Mouse (Mus musculus): Measurements from ENCODE around the gene Il10rb.
A peak's percentile ranks its signal among the peaks of the same experiment; 100 is the strongest.

Gene Il10rb

DNA sequence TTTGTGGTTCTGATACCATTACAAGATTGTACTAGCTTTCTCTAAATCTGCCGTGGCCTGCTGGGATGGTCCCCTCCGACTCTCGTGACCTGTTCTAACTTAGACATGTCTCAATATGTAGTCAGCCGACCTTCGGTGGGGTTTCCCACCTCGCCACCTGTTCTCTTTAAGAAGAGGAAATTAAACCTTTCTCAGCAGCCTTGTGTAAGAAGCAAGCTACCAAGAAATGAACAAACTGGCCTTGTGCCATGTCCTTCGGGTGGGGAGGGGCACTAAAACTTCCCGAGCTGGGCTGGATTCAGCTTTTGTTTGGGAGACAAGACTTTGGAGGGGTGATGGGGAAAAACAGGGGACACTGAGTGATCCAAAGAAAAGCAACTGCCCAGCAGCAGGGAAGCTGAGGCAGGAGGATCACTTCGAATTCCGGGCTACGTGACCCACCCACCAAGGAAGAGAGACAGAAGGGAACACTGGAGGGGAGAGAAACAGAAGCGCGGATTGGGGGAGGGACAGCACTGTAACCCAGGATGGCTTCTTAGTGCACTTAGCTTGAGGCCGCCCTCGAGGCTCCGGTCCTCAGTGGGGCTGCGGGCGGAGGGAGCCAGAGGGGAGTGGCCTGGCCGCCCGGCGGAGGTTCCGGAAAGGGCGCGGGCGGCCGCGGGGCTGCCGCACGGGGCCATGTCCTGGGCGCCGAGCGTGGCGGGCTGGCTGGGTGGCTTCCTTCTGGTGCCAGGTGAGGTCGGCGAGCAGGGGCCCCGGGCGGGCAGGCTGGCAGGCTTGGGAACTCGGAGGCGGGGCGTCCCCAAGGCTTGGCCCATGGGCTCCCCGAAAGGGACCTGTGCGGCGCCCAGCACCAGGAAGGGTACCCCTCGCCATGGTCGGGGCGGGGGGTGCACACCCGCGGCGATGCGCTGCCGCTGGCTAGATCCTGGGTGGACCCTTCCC, at the start of gene Il10rb:
Il10rb (plus strand) TSS at position 525 of the 945 bp plus-strand sequence.
- DNase-seq (ENCODE audit: low read depth, low spot score): peak; percentile 50

DNA sequence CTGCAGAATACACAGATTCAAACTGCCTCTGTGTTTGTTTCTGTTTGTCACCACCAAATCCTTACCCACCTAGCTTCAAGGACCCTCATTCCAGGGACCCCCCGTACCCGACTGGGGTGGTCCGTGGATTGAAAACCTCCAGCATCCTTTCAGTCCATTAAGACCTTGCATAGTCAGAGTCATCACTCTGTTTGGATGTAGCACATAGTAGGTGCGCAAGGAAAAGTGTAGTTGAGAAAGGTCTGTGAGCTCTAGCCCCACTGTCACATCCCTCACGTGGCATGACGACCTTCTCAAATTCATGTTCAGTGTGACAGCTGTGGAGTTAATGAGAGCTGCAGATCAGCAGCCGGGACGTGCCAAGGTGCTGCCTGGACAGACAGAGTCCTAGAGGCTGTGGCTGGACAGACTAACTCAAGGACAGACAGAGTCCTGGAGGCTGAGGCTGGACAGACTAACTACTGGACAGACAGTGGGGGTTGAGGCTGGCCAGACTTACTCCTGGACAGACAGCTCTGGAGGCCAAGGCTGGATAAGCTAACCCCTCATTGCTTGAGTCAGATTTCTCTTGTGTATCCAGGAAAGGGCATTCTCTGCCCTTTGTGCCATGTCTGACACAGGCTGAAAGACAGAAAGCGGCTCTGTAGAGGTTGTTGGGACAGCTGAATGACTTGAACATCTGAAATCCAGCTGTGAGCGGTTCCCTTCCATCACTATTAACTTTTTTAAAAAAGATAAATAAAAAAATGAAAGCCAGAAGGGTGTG, 49.0 kb upstream of the Il10rb start:
- DNase-seq (ENCODE audit: low read depth, low spot score): no peak

DNA sequence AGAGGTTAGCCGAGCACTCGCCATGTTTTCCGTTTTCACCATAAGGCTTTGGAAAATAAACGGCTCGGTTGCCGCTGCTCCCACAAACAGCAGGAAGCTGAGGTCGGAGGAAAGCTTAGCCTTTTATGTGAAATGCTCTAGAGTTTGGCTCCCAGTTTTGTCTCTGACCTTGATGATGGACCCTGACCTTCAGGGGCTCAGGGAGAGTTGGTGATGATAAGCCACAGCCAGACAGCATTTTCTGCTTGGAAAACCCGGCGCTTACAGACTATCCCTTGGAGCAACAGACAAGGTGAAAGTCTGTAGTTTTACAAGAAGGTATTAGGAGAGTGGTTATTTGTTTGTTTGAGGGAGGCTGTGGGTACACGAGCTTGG, 48.5 kb upstream of the Il10rb start:
- DNase-seq (ENCODE audit: low read depth, low spot score): no peak

DNA sequence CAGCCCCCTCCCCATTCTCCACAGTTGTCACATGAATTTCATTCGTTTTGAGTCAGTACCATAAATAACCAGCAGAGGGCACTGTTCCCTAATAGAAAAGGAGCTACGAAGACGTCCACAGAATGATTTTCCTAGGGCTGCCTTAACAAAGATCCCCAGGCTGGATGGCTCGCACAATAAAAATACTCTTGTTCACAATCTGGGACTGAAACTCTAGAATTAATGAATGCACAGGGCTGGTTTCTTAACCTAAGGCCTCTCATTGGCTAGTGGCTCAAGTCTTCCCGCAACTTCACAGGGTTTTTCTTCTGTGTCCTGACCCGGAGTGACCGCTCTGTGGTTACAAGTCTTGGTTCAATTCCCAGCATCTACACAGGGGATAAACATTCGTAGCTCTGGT, 47.4 kb upstream of the Il10rb start:
- peak; percentile 89 for DNase-seq (ENCODE audit: low read depth, low spot score)

DNA sequence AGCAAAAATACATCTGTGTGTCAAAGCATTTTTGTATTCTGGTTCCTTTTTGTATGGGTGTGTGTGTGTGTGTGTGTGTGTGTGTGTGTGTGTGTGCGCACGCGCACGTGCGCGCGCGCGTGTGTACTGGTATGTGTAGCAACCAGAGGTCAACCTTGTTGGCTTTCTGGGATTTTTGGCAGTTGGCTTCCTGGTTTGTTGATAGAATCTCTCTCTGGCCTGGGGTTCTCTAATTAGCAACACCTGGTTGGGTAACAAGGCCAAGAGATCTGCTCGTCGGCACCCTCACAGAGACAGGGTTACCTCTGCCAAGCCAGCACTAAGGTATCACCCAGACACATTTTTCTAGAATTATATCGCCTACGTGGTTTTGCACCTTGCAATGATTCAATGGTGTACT, 46.4 kb upstream of the Il10rb start:
- DNase-seq (ENCODE audit: low read depth, low spot score): no peak

DNA sequence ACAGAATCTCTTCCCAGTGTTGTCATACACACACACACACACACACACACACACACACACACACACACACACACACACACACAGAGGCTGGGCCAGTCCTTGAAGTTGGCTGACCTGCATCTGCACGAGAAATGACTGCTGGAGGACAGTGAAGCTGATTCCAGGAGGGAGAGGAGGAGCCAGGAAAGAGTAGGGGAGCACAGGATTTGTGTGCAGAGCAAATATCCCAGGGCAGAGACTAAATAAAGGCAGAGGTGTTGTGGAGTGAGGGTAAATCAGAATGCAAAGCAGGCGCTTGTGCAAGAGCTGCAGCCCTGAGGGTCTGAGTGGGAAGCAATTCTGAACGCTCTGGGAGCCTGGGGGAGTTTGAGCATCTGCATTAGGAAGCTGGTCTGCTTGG, 45.8 kb upstream of the Il10rb start:
- no peak for DNase-seq (ENCODE audit: low read depth, low spot score)

DNA sequence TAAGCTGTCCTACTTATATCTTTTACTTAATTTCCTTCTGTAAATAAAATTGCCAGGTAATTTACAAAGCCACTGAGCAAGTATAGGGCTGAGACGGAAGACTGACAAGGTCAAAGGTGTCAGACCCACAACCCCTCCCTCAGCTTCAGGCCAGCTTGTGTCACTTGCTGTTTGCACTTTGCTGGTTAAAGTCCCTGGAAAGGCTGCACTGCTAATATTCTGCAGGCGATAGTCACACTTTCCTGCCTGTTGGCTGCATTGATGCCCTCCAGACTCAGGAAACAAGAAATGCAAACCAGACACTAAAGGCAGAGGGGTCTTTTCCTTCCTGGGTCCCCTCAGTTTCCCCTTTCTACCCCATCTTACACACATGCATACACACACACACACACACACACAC, 44.0 kb upstream of the Il10rb start:
- DNase-seq (ENCODE audit: low read depth, low spot score): no peak

DNA sequence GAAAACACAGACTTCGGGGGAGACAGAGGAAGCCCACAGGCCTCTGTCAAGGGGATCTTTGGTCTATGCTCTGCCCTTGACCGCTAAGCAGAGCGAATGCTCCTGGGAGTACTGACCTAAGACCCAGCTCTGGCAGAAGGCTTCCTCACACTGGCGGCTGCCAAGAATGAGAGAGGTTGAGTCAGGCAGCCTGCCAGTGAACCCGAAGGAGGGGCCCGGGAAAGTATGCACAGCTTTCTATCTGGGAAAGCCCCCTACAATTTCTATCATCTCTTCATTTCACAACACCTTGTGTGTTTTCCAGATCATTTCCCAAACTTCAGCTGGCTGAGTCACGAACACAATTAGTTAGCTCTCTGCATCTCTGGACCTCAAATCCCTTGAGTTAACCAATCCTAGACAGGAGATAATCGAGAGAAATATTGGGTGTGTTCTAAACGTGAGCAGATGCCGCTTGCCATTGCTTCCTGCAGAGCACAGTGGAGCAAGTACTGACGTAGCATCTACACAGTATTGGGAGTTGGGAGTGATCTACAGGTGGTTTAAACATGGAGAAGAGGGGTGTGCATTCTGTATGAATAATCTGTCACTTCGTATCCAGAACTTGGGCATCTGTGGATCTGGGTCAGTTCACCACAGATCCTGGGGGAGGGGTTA, 43.2 kb upstream of the Il10rb start:
- DNase-seq (ENCODE audit: low read depth, low spot score): no peak

DNA sequence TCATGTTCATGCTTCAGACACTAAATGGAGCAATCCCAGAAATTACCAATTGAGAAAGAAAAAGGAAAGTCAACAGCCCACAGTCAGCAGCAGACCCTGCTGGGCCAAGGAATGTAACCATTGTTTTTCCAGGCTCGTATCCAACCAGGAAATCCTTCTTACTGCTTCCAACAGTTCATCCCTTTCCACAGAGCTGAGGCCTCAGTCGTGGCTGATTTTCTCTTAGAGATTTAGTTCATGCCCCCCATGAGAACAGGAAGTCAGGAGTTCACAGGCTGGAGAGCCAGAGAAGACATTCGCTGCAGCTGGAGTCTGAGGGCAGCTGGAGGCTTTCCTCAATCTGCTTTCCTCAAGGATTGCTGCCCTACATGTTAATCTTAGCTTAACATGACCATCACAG, 42.5 kb upstream of the Il10rb start:
- no peak for DNase-seq (ENCODE audit: low read depth, low spot score)

DNA sequence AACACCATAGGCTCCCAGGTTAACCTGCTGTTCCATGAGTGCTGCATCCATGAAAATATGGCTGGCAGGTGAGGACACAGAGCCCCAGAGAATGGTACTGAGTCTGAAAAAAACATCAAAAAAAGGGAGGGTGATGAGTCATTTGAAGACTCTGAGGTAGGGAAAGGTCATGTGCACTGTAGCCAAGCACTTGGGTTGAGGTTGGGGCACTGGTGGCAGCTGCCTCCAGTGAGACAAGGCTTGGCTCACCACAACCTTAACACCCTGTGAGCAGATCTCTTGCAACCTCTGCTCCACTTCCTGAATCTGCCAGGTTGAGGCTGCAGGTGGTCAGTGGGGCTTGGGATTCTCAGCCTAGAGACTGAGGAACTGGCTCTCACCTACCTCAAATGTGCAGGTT, 39.4 kb upstream of the Il10rb start:
- DNase-seq (ENCODE audit: low read depth, low spot score): no peak

DNA sequence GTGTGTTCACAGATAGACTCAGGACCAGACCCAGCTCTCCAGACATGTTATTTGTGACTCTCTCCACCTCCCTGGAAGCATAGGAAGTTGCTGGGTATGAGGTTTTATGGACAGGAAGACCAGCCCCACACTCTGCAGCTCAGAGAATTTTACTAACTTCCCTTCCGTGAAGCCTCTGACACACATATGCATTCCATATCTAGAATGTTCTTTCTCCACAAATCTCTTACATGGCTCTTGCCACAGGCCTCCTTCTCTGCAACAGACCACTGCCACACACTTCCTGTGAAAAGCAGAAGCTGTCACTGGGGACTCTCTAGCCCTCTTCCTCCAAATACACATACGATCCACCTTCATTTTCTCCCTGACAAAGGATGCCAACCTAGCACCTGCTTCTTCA, 38.9 kb upstream of the Il10rb start:
- no peak for DNase-seq (ENCODE audit: low read depth, low spot score)

DNA sequence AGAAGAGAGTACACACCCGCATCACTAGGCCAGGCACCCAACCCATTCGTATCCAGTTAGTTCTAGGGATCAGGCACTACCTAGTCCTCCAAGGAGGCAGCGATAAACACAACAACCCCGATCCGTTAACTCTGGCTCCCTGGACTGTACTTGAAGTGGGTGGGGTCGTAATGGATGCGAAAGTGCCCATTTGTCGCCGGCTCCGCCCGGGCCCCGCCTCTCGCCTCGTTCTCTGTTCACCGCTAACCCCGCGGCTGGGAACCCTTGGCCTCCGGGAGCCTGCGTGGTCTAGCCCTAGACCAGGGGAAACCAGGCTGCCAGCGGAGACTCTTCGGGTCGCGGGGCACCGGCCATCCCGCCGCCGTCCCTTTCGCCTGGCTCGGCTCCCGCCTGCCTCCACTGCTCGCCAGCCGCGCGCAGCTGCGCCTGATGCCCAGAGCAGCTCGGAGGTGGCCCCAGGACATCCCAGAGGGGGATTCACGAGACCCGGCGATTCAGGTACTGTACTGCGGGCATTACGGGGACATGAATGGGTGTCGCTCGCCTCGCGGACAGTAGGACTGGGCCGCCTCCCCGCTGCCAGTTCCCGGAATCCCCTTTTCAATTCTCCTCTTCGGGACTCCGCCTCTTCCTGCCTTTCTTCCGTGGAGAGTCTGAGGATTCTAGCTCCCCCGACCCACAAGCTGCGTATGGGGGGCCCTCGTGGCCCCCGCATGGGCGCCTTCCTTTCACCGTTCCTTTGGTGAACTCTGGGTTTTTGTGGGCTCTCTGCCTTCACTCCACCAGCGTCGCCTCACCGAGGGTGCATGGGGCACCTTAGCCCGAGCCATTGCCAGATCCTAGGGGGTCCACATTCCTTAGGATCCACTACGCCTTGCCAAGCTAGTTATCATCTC, 33.1 kb upstream of the Il10rb start, which contains the start of gene Ifnar2:
Ifnar2 (plus strand) TSS at position 207 of the 896 bp plus-strand sequence.
- DNase-seq (ENCODE audit: low read depth, low spot score): peak; percentile 62

DNA sequence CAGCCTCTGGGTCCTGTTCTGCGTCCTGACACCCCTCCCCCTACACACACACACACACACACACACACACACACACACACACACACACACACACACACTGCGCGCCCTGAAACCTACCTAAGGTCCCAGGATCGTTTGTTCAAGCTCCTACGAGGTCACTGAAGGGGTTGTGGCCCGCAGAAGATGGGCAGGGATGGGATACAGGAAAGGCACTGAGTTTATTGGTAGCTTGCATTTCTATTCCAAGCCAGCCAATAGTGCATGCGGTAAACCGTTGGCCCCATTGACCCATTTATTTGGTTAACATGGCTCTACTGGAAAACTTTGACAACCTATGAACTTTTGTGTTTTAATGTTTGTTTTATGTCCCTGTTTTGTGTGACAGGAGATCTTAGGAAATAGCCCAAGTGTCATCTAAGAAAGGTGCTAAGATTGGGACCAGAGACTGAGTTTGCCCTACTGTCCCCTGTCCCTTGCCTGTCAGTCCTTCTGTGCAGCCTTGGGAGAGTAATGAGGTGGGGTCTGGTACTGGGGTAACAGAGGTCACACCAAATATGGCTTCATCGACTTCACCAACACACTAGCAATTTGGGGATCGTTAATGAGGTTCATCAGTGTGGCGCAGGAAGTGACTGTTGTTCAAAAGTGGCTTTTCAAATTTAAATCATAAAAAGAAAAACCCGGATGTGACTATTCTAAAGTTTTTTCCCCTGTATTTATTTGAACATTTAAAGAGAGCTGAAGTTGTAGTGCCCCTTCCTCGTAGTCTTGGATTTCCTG, 32.3 kb upstream of the Il10rb start:
- DNase-seq (ENCODE audit: low read depth, low spot score): no peak

DNA sequence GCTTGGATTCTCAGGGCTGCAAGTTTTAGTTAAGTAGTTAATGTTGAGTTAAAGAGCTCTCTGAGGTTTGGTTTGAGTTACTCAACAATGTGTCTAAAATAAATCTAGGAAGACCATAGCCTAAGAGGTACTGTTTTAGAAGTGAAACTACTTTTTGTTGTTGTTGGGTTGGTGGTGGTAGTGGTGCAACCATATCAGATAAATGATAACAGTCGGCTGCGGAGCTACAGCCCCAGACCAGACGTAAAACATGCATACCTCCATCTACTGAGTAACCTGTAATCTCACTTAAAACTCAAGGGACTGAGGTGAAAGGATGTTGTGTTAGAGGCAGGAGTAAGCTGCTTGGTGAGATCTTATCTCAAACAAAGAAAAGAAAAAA, 31.7 kb upstream of the Il10rb start:
- DNase-seq (ENCODE audit: low read depth, low spot score): no peak

DNA sequence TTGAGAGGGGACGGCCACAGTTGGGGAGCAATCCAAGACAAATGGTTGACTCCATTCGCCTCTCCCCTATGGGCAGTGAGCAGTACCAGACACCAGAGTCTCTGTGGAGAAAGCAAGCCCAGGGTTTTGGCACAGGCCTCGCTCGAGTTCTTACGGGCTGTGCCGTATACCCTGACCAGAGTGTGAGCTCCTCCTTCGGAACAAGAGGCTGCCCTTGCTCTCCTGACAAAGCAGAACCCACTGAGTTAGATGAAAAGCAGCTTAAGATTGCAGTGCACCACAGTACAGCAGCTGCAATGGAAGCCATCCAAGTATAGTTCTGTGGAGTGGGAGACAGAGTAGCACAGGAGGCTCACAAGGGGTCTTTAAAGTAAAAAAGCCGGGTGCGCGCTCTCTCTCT, 29.3 kb upstream of the Il10rb start:
- DNase-seq (ENCODE audit: low read depth, low spot score): no peak

DNA sequence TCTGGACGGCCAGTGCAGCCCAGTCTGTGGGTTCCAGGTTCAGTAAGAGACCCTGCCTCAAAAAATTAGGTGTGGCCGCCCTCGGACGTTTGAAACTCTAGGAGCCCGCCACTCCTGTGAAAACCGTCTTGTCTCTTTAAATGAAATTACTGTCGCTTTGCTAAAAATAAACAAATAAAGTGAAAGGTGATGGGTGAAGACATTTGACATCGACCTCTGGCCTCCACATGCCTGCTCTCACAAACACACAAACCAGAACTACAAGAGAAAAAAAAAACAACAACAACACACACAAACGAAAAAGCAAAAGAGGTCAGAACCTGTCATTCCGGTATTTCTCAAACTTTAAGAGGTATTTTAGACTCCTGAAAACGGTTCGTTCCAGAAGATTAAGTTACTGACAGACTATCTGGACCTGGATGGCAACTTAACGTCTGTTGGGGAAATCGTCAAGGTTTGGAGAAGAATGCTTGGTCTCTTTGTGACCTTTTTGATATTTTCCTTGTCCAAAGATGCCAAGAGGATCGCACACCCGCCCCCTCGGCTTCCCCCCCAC, 27.5 kb upstream of the Il10rb start:
- DNase-seq (ENCODE audit: low read depth, low spot score): no peak

DNA sequence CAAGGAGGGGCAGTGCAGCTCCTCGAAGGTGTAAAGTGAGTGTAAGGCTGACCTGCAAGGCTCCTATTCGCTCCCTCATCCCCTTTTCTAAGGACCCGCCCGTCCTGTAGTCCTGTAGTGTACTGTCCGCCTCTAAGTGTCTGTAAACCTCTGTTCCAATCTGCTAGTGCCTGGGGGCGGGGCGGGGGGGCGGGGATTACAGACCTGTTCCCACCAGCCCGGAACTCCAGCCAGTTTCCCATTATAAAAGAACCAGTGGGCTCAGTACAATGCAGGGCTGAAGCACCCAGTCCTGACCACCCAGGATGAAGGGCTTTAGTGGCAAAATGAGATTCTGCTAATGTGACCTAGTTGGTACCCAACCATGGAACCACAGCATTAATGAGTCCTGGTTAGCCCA, 27.0 kb upstream of the Il10rb start:
- no peak for DNase-seq (ENCODE audit: low read depth, low spot score)

DNA sequence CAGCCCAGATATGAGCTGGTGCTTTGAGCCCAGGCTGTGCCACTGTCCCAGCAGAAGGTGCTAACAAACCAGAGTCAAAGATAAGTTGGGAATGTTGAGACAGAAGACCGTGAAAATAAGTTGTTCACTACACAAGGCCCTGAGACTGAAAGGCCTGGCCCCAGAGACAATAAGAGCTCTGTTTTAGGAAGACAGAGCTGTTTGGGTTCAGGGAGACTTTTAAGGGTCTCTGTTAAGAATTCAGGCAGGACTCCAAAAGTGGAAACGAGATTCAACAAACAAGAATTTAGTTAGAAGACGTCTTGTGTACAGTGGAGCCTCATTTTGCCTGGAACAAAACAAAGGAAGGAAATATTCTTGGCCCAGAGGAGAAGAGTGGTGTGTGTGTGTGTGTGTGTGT, 26.6 kb upstream of the Il10rb start:
- no peak for DNase-seq (ENCODE audit: low read depth, low spot score)

DNA sequence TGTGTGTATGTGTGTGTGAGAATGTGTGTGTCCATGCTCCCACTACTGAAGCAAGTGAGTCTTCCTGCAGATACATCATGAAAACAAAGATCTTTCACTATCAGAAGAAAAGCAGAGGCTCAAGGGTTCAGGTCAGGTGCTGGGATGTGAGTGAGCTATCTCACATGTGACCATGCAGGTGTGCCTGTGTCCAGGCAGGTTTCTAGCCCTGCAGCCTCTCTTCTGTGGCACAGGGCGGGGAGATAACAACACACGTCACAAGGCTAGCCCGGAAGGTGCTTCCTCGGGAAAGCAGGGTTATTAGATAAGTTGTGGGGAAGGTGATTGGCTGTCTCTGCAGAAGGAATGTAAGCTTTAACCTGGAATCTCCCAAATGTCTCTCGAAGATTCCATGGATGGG, 25.8 kb upstream of the Il10rb start:
- DNase-seq (ENCODE audit: low read depth, low spot score): no peak

DNA sequence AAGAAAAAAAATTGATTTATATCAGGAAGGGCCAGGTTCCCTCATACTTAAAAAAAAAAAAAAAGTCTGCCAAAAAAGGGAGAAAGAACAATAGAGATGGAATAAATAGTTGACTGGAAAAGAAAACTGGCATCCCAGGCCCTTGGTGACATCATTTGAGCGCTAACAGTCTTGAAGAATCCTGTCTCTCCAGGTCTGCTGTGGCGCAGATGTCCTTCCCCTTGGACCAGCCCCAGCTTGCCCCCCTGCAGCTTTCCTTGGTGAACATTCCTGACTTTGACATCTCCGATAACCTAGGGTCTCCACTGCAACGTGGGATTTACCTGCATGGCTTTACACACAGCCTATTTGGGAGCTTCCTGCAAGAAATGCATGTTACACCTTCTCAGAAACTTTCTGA, 24.4 kb upstream of the Il10rb start:
- DNase-seq (ENCODE audit: low read depth, low spot score): no peak
